8 mouse cellular contexts compared by ENCODE assay signal in genomic region chr4:40720910-40721309, GRCm38 (mm10). TPM values are rescaled to one million over a fixed set of nuclear protein-coding genes. Genes with fewer than 3 reads are reported as not detected.
A peak's percentile ranks its signal among the peaks of the same experiment; 100 is the strongest.
DNase-seq lines count a peak whose midpoint lies in the region; ATAC-seq and TF ChIP-seq lines count a peak whose summit lies in the region.

No protein-coding gene starts in this region.

- no peak for ATAC-seq in lung, embryonic 15.5 days (ENCODE audit: borderline replicate concordance, extremely low read depth, low FRiP score, low TSS enrichment)
- ATAC-seq in liver, embryonic 13.5 days (ENCODE audit: low read depth): no peak

- no peak overlapping the region for H3K4me3 ChIP-seq in cerebellum, adult 2 months (replicated peaks; ENCODE audit: insufficient read depth, low read depth, low read length)
- no peak overlapping the region for H3K4me3 ChIP-seq in lung, embryonic 15.5 days
- H3K4me3 ChIP-seq in lung, adult 2 months (replicated peaks; ENCODE audit: extremely low read depth, low read depth, low read length): no peak overlapping the region
- H3K4me3 ChIP-seq in liver, embryonic 13.5 days (replicated peaks): peak overlapping the region; percentile 98; the same call in 1 of the 2 replicates
- no peak overlapping the region for H3K4me3 ChIP-seq in thymus, adult 2 months (ENCODE audit: control insufficient read depth, insufficient read depth, low read length)

- H3K9me3 ChIP-seq in lung, embryonic 15.5 days: no peaks in the 10 kb centered on the region
- H3K9me3 ChIP-seq in liver, embryonic 13.5 days (replicated peaks): no peaks in the 10 kb centered on the region

- WGBS in cerebellum, adult 2 months: 98% methylated on average over 8 of the region's 8 CpGs
- WGBS in lung, embryonic 15.5 days: 90% methylated on average over 8 of the region's 8 CpGs
- 87% methylated on average over 8 of the region's 8 CpGs for WGBS in lung, adult 2 months
- 69% methylated on average over 8 of the region's 8 CpGs for WGBS in liver, embryonic 13.5 days (ENCODE audit: insufficient replicate concordance)
- 2% methylated on average over 8 of the region's 8 CpGs for WGBS in thymus, adult 2 months

- intact Hi-C loops in left cerebral cortex, postnatal 25 days (cut with DNase I): no loop called here

- no peak for TF ChIP-seq POLR2A in cerebellum, adult 2 months (IDR thresholded peaks at IDR 0.05; ENCODE audit: borderline replicate concordance, insufficient read depth, low read length)
- TF ChIP-seq POLR2A in lung, adult 2 months (IDR thresholded peaks at IDR 0.05; ENCODE audit: borderline replicate concordance, extremely low read depth, low read depth, low read length): no peak
- TF ChIP-seq POLR2A in thymus, adult 2 months (IDR thresholded peaks at IDR 0.05; ENCODE audit: control insufficient read depth, extremely low read depth, insufficient read depth, low read length, poor library complexity): no peak

- peak overlapping the region; percentile 76; the same call in 1 of the 2 replicates for H3K4me2 ChIP-seq in lung, embryonic 15.5 days
- peak overlapping the region; percentile 90 for H3K4me2 ChIP-seq in liver, embryonic 13.5 days

- H3K9ac ChIP-seq in lung, embryonic 15.5 days: no peak overlapping the region
- peak overlapping the region; percentile 95; the same call in 1 of the 2 replicates for H3K9ac ChIP-seq in liver, embryonic 13.5 days

- no peaks in the 10 kb centered on the region for H3K27me3 ChIP-seq in cerebellum, adult 2 months (ENCODE audit: control insufficient read depth, insufficient read depth, low read length)
- no peaks in the 10 kb centered on the region for H3K27me3 ChIP-seq in lung, embryonic 15.5 days
- no peaks in the 10 kb centered on the region for H3K27me3 ChIP-seq in liver, embryonic 13.5 days
- H3K27me3 ChIP-seq in thymus, adult 2 months (ENCODE audit: control insufficient read depth, insufficient read depth, low read length): no peaks in the 10 kb centered on the region

- H3K36me3 ChIP-seq in lung, embryonic 15.5 days: peaks cover 14% of the 10 kb centered on the region
- H3K36me3 ChIP-seq in liver, embryonic 13.5 days: peaks cover 20% of the 10 kb centered on the region
- peaks cover 13% of the 10 kb centered on the region for H3K36me3 ChIP-seq in thymus, adult 2 months (ENCODE audit: control insufficient read depth, insufficient read depth, low read length)

- H3K4me1 ChIP-seq in cerebellum, adult 2 months (ENCODE audit: control insufficient read depth, insufficient read depth, low read length): peaks cover 3% of the 10 kb centered on the region; the same call in 1 of the 2 replicates
- H3K4me1 ChIP-seq in lung, embryonic 15.5 days: peaks cover 21% of the 10 kb centered on the region
- H3K4me1 ChIP-seq in lung, adult 2 months (ENCODE audit: control insufficient read depth, insufficient read depth, low read length): peaks cover 14% of the 10 kb centered on the region
- peaks cover 41% of the 10 kb centered on the region for H3K4me1 ChIP-seq in liver, embryonic 13.5 days (replicated peaks)
- peaks cover 12% of the 10 kb centered on the region for H3K4me1 ChIP-seq in thymus, adult 2 months (replicated peaks; ENCODE audit: control insufficient read depth, insufficient read depth, low read length)

- no peak for TF ChIP-seq CTCF in cerebellum, adult 2 months (IDR thresholded peaks at IDR 0.05; ENCODE audit: borderline replicate concordance, insufficient read depth, low read depth, low read length)
- TF ChIP-seq CTCF in lung, adult 2 months (IDR thresholded peaks at IDR 0.05; ENCODE audit: insufficient read depth, low read length): no peak
- TF ChIP-seq CTCF in thymus, adult 2 months (IDR thresholded peaks at IDR 0.05; ENCODE audit: borderline replicate concordance, control insufficient read depth, extremely low read depth, insufficient read depth, low read length, poor library complexity): no peak

- H3K27ac ChIP-seq in cerebellum, adult 2 months (ENCODE audit: insufficient read depth, low read length): 0 out of 2 replicates have a peak overlapping the region, but pooled peaks have one; percentile 56
- peak overlapping the region; percentile 99 for H3K27ac ChIP-seq in lung, embryonic 15.5 days
- H3K27ac ChIP-seq in liver, embryonic 13.5 days: peak overlapping the region; percentile 96; the same call in 1 of the 2 replicates
- peak overlapping the region; percentile 98 for H3K27ac ChIP-seq in thymus, adult 2 months (ENCODE audit: control insufficient read depth, insufficient read depth, low read length)

- no peak for DNase-seq in cerebellum, adult 2 months
- no peak for DNase-seq in cerebellum, postnatal 4 days (ENCODE audit: low spot score in 2 of 2)
- DNase-seq in lung, adult 2 months: no peak
- no peak for DNase-seq in liver, embryonic 13.5 days
- peak; percentile 41 for DNase-seq in thymus, adult 2 months
- DNase-seq in left cerebral cortex, postnatal 25 days (ENCODE audit: low spot score in 2 of 2): no peak
- no peak for DNase-seq in ovary, postnatal 10 days (ENCODE audit: low spot score)

RNA-seq across cellular contexts. Expression of gene Dnaja1, which starts 1.0 kb away (rescaled TPM):
- 83.7 and 93.0 TPM in 2 replicates for polyA plus RNA-seq in cerebellum, adult 2 months (2012; rRNA removed)
- polyA plus RNA-seq in lung, embryonic 15.5 days (2015; fragmentation: Nextera tagmentation; extraction: Ambion mirVana): 422 and 428 TPM in 2 replicates
- 5.7 and 8.5 TPM in 2 replicates for polyA plus RNA-seq in lung, adult 2 months (2012; rRNA removed)
- polyA plus RNA-seq in liver, embryonic 13.5 days (2015; fragmentation: Nextera tagmentation; extraction: Ambion mirVana): 198 and 259 TPM in 2 replicates
- polyA plus RNA-seq in thymus, adult 2 months (2012; rRNA removed): 11.5 and 13.4 TPM in 2 replicates
- total RNA-seq in left cerebral cortex, postnatal 25 days (2021): 100 to 1,000 TPM; 316 to 320 TPM

RNA-seq across cellular contexts. Expression of gene Aptx, which starts 17.9 kb away (rescaled TPM):
- polyA plus RNA-seq in cerebellum, adult 2 months (2012; rRNA removed): 20.8 and 24.1 TPM in 2 replicates
- polyA plus RNA-seq in lung, embryonic 15.5 days (2015; fragmentation: Nextera tagmentation; extraction: Ambion mirVana): 27.1 and 28.6 TPM in 2 replicates
- polyA plus RNA-seq in lung, adult 2 months (2012; rRNA removed): 5.5 and 8.3 TPM in 2 replicates
- 11.8 and 13.1 TPM in 2 replicates for polyA plus RNA-seq in liver, embryonic 13.5 days (2015; fragmentation: Nextera tagmentation; extraction: Ambion mirVana)
- 8.2 and 9.1 TPM in 2 replicates for polyA plus RNA-seq in thymus, adult 2 months (2012; rRNA removed)
- 10 to 100 TPM; 25.6 to 29.1 TPM for total RNA-seq in left cerebral cortex, postnatal 25 days (2021)

RNA-seq across cellular contexts. Expression of gene Smu1, which starts 36.8 kb away (rescaled TPM):
- polyA plus RNA-seq in cerebellum, adult 2 months (2012; rRNA removed): 57.0 and 57.8 TPM in 2 replicates
- polyA plus RNA-seq in lung, embryonic 15.5 days (2015; fragmentation: Nextera tagmentation; extraction: Ambion mirVana): 155 and 161 TPM in 2 replicates
- 13.1 and 21.5 TPM in 2 replicates for polyA plus RNA-seq in lung, adult 2 months (2012; rRNA removed)
- polyA plus RNA-seq in liver, embryonic 13.5 days (2015; fragmentation: Nextera tagmentation; extraction: Ambion mirVana): 96.1 and 106 TPM in 2 replicates
- polyA plus RNA-seq in thymus, adult 2 months (2012; rRNA removed): 34.9 and 36.7 TPM in 2 replicates
- total RNA-seq in left cerebral cortex, postnatal 25 days (2021): 10 to 100 TPM; 47.0 to 53.2 TPM
